Mouse (Mus musculus) lung, postnatal 0 days (tissue): ENCODE measurements around the gene Lkaaear1.

Experiments used
- CTCF ChIP-seq: IDR thresholded peaks from 2 replicates; pipeline ENCODE4 v1.5.1; 2016; ENCODE audit warnings: antibody characterized with exemption, mild to moderate bottlenecking
- EP300 ChIP-seq: IDR thresholded peaks from 2 replicates; pipeline ENCODE4 v1.6.1; 2016; ENCODE audit warnings: antibody characterized with exemption, mild to moderate bottlenecking, control low read depth

GRCm38 (mm10) chr2:181685686-181686085, 12.6 kb downstream of the Lkaaear1 start:
- TF ChIP-seq CTCF, result no peak
- TF ChIP-seq EP300, result no peak
